Comparison of ENCODE assay signal across 22 mouse cellular contexts in genomic region chr12:77466178-77466577, GRCm38 (mm10).
"Had no signal": no experiment of that assay in that cellular context is flagged by ENCODE, and none has a peak within 500 bp of the region (broad histone marks: within the 10 kb centered on the region; RNA-seq: fewer than 3 reads in every experiment).

No protein-coding gene starts in this region.

- ATAC-seq: hindbrain, embryonic 16.5 days; hindbrain, postnatal 0 days; inflammation-experienced regulatory T-cells, adult 6 months; intestine, embryonic 15.5 days; intestine, embryonic 16.5 days; intestine, postnatal 0 days had no signal

- DNase-seq: heart, postnatal 10 days; heart, postnatal 14 days; heart, postnatal 36 days; heart, postnatal 4 days; kidney, adult 11 months; kidney, adult 18-20 months; kidney, adult 2 months; kidney, adult 8-10 months; kidney, adult 9 months; kidney, postnatal 10 days; kidney, postnatal 14 days; kidney, postnatal 25 days; kidney, postnatal 36 days; kidney, postnatal 4 days; layer of hippocampus, adult 9-11 months; layer of hippocampus, postnatal 36 days had no signal
